Mouse (Mus musculus): ENCODE results near the gene D8Ertd738e. TPM values are rescaled to one million over a fixed set of nuclear protein-coding genes. Genes with fewer than 3 reads are reported as not detected.

Gene D8Ertd738e
- polyA plus RNA-seq, 1 experiment from 2014 or later: 266 TPM

DNA sequence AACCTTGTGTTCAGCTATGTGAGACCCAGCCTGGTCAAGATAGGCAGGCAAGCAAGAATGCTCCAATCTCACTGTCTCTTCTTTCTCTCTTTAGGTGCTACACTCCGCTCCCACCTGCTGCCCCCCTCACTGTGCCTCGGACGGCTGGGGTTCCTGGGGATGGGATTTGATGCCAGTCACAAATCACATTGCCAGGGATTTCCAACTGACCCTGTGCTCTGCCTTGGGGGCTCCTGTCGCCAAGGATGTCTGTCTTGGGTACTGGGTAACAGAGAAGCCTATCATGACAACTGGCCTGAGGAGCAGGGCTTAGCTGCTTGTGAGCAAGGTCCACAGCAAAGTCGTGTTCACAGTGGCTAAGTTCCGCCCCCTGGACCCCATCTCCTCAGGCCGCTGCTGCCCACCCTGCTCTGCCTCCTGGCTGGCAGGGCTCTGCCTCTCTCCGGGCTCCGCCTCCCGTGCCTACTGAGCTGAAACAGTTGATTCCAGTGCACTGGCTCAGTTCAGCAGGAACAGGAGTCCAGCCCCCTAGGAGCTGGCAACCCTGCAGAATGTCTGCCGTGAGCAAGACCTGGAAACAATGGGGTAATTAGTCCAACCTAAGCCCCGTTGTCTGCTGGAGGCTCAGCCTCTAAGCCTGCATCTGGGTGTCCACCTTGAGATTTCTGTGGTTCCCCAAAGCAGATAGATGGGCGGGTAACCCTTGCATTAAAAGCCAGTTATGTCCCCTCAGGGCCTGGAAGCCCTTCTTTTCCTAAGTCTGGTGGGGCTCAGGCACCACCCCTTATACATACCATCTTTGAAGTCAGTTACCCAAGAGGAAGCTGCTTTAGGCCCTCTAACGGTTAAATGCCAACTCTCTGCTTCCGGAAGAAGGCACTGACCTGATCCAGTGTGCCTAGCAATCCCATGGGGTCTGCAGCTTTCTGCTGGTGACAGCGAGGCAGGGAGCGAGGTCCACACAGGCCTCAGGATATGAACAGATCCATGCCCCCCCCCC is 40.8 kb downstream of the D8Ertd738e start:
- no peak overlapping the region for H3K4me3 ChIP-seq
- WGBS: 50% methylated on average over 17 of the region's 17 CpGs
- peaks cover 31% of the 10 kb centered on the region for H3K4me1 ChIP-seq
- no peaks in the 10 kb centered on the region for H3K27me3 ChIP-seq
- peak; percentile 15; the same call in 1 of the 2 replicates for ATAC-seq (ENCODE audit: low FRiP score)
- peak overlapping the region; percentile 55 for H3K27ac ChIP-seq
- peaks cover 32% of the 10 kb centered on the region for H3K36me3 ChIP-seq
- H3K9me3 ChIP-seq (replicated peaks): no peaks in the 10 kb centered on the region
- H3K4me2 ChIP-seq (replicated peaks): no peak overlapping the region
- no peak overlapping the region; the same call in 1 of the 2 replicates for H3K9ac ChIP-seq

DNA sequence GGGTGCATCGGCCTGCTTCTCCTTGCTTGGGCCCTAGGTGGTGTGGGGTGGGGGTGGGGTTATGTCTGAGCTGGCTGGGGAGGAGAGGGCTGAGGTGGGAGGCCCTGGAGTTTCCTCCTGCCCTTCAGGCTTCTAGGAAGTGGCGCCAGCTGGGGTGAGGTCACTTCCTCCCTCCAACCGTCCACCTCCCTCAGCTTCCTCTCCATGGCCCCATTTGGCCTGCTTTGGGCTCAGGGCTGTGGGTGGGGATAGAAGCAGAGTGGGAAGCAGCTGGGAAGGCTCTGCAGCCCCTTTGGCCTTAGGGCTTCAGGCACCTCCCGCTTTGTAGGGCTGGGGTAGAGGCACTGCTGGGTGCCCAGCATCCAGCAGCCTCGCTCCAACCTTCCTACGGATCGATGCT is 41.7 kb downstream of the D8Ertd738e start:
- Histone ChIP-seq H3K27ac (peak overlapping the region; percentile 55), H3K27me3 (no peaks in the 10 kb centered on the region), H3K4me1 (peaks cover 39% of the 10 kb centered on the region), H3K9me3 (replicated peaks) (no peaks in the 10 kb centered on the region), H3K4me2 (replicated peaks) (no peak overlapping the region), H3K36me3 (peaks cover 23% of the 10 kb centered on the region), H3K9ac (no peak overlapping the region), H3K4me3 (no peak overlapping the region)
- ATAC-seq (ENCODE audit: low FRiP score): no peak
- WGBS: 65% methylated on average over 7 of the region's 7 CpGs

- Histone ChIP-seq H3K4me2 (replicated peaks) (no peak overlapping the region), H3K9ac (no peak overlapping the region), H3K4me3 (no peak overlapping the region), H3K36me3 (peaks cover 12% of the 10 kb centered on the region), H3K27ac (no peak overlapping the region), H3K27me3 (peaks cover 10% of the 10 kb centered on the region), H3K9me3 (replicated peaks) (no peaks in the 10 kb centered on the region), H3K4me1 (peaks cover 46% of the 10 kb centered on the region)
- WGBS: 81% methylated on average over 3 of the region's 3 CpGs
- ATAC-seq (ENCODE audit: low FRiP score): no peak
These were observed 42.9 kb downstream of the D8Ertd738e start for GRCm38 (mm10) chr8:84206666-84207065.

GRCm38 (mm10) chr8:84205073-84205472 is 44.4 kb downstream of the D8Ertd738e start:
- no peak for ATAC-seq (ENCODE audit: low FRiP score)
- no peak overlapping the region for H3K4me2 ChIP-seq (replicated peaks)

GRCm38 (mm10) chr8:84203975-84204772 is 45.3 kb downstream of the D8Ertd738e start:
- 60% methylated on average over 13 of the region's 13 CpGs for WGBS
- peak overlapping the region; percentile 34 for H3K4me3 ChIP-seq
- peaks cover 24% of the 10 kb centered on the region for H3K27me3 ChIP-seq
- H3K4me1 ChIP-seq: peaks cover 62% of the 10 kb centered on the region
- H3K9ac ChIP-seq: peak overlapping the region; percentile 60
- peak overlapping the region; percentile 63 for H3K4me2 ChIP-seq (replicated peaks)
- H3K36me3 ChIP-seq: peaks cover 4% of the 10 kb centered on the region; the same call in 1 of the 2 replicates
- H3K9me3 ChIP-seq (replicated peaks): no peaks in the 10 kb centered on the region
- no peak for ATAC-seq (ENCODE audit: low FRiP score)
- H3K27ac ChIP-seq: peak overlapping the region; percentile 78

More at GRCm38 (mm10) chr8:84205073-84205472, 44.4 kb downstream of the D8Ertd738e start:
- Histone ChIP-seq H3K4me1 (peaks cover 56% of the 10 kb centered on the region), H3K27ac (no peak overlapping the region), H3K27me3 (peaks cover 21% of the 10 kb centered on the region), H3K36me3 (peaks cover 4% of the 10 kb centered on the region; the same call in 1 of the 2 replicates), H3K9me3 (replicated peaks) (no peaks in the 10 kb centered on the region), H3K4me3 (no peak overlapping the region), H3K9ac (no peak overlapping the region)
- WGBS: 87% methylated on average over 5 of the region's 5 CpGs

DNA sequence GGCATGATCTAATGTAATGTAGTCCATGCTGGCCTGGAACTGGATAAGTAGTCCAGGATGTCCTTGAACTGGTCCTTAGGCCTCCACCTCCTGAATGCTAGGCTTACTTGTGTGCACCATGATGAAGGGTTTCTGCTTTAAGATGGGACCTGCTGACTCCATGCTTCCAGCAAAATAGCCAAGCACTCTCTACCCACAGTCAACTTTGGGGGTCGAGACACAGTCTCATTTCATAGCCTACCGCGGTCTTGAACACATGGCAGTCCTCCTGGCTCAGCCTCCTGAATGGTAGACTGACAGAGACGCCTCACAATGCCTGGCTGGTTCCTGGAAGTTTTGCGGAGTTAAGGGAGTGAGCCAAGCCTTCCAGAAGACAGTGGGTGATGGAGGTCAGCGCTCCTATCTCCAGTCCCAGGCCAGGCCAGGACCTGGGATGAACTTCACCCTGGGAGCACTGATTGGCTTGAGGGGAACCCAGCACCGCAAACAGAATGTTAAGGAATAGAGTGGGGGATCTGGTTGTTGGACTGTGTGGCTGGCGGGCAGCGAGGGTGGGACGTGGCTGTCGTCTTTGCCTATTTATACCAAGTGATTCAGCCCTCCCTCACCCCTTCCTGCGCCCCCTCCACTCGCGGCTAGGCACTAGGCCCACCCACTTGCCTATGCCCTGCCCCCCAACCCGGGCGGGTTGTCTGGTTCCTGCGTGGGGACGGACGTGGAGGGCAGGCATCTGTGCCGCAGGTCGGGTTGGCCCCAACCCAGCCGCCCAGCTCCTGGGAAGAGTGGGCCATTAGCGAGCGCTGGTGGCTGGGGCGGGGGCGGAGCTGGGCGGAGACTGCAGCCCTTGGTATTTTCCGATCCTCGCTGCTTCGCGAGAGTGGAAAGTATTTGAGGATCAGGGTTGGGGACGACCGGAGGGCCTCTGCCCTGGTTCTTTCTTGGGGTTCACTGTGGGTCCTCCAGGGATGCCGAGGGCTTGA is 46.3 kb downstream of the D8Ertd738e start:
- Histone ChIP-seq H3K9me3 (replicated peaks) (no peaks in the 10 kb centered on the region), H3K27ac (peak overlapping the region; percentile 78), H3K36me3 (no peaks in the 10 kb centered on the region), H3K27me3 (peaks cover 24% of the 10 kb centered on the region), H3K4me2 (replicated peaks) (peak overlapping the region; percentile 63), H3K4me3 (peak overlapping the region; percentile 34), H3K4me1 (peaks cover 62% of the 10 kb centered on the region), H3K9ac (peak overlapping the region; percentile 60)
- WGBS: 12% methylated on average over 34 of the region's 34 CpGs
- ATAC-seq (ENCODE audit: low FRiP score): peak; percentile 49

DNA sequence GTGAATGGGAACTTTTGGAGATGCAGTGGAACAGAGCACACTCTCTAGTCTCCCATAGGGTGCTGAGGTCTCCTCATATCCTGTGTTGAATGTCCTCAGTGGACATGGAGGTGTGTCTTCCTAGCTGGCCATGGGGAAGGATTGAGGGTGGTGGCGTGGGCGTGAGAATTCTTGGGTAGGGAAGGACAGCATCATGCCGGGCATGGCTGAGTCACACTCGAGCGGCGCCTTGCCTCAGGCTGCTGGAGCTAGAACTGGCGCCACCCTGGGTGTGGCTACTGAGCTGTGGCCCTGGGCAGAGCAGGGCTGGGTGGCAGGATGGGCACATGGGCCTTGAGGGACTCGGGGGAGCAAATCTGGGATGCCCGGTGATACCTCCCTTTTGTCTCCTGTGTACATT is 47.1 kb downstream of the D8Ertd738e start:
- Histone ChIP-seq H3K9me3 (replicated peaks) (no peaks in the 10 kb centered on the region), H3K9ac (no peak overlapping the region), H3K4me2 (replicated peaks) (peak overlapping the region; percentile 71), H3K27me3 (peaks cover 24% of the 10 kb centered on the region), H3K27ac (no peak overlapping the region), H3K4me1 (peaks cover 61% of the 10 kb centered on the region), H3K36me3 (no peaks in the 10 kb centered on the region), H3K4me3 (no peak overlapping the region)
- WGBS: 87% methylated on average over 9 of the region's 9 CpGs
- ATAC-seq (ENCODE audit: low FRiP score): no peak

DNA sequence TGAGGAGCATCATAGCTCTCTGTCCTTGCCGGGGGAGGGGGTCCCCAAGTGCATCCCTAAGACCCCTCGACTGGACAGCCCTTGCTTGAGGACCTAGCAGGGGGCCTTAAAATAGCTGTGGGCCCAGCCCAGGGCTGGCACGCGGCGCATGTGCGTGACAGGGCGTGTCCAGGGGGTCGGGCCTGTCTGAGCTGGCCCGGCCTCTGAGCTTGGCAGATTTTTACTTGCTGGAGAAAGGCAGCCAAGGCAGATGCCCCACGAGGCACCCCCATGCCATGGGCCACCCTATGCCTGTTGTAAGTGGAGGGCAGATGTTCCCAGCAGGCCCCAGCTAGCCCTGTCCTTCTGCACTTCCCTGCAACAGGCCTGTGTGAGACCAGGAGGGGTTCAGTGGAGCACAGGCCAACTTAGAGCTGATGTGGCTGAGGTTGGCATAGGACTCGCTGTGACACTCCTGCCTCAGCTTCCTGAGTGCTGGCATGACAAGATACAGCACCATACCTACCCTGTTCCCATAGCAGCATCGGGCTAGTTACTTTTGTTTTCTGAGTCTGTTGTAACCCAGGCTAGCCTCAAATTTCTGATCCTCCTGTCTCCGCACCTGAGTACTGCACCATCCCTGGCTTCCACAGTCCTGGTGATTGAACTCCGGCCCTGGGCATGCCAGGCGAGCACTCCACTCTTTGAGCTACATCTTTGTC is 47.8 kb downstream of the D8Ertd738e start:
- peaks cover 61% of the 10 kb centered on the region for H3K4me1 ChIP-seq

DNA sequence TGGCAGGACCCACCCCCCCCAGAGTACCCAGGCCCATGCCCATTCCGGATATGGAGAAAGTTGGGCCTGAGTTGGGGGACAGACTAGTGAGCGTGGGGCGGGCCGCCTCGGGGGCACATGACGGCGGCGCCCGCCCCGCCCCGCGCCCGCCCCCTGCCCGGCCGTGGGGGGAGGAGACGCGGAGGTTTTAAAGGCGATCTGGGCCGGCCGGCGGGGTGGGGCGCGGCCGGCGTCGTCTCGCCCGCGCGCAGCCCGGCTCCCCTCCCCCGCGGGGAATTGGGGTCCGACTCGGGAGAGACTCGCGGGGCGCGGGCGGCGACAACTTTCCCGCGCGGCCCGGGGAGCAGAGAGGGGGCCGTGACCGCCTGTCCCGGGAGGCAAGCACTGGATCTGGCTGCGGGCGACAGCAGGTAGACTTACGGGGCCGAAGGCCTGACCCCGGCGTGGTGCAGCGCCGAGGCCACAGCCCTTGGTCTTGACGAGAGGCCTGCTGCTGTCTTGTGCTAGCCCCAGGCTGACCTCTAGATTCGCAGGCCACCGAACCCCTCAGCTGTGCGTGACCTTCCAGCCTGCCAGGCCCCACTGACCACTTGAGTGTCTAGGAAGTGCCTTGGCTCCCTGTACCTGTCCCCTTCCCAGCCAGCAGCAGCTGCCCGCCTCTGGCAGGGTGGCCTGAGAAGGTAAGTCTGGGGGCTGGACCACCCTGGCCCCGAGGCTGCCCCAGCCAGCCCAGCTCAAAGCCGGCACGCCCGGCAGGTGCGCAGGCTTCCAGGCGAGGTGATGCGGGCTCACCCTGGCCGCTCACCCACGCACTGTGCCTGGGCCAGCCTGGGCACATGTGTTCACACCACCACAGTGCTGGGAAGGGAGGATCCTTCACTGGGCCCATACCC is 48.6 kb downstream of the D8Ertd738e start:
- H3K4me1 ChIP-seq: peaks cover 61% of the 10 kb centered on the region
- H3K27ac ChIP-seq: peak overlapping the region; percentile 70
- H3K4me3 ChIP-seq: peak overlapping the region; percentile 44
- WGBS: 9% methylated on average over 51 of the region's 70 CpGs
- H3K36me3 ChIP-seq: no peaks in the 10 kb centered on the region
- H3K4me2 ChIP-seq (replicated peaks): peak overlapping the region; percentile 71
- H3K9ac ChIP-seq: peak overlapping the region; percentile 53
- H3K27me3 ChIP-seq: peaks cover 24% of the 10 kb centered on the region
- ATAC-seq (ENCODE audit: low FRiP score): no peak
- H3K9me3 ChIP-seq (replicated peaks): no peaks in the 10 kb centered on the region

More for the DNA sequence above, 47.8 kb downstream of the D8Ertd738e start:
- ATAC-seq (ENCODE audit: low FRiP score): no peak
- Histone ChIP-seq H3K36me3 (no peaks in the 10 kb centered on the region), H3K27ac (peak overlapping the region; percentile 24; the same call in 1 of the 2 replicates), H3K9ac (peak overlapping the region; percentile 53), H3K9me3 (replicated peaks) (no peaks in the 10 kb centered on the region), H3K27me3 (peaks cover 24% of the 10 kb centered on the region), H3K4me3 (peak overlapping the region; percentile 44), H3K4me2 (replicated peaks) (peak overlapping the region; percentile 71)
- 65% methylated on average over 15 of the region's 15 CpGs for WGBS

GRCm38 (mm10) chr8:84200126-84200555 is 49.4 kb downstream of the D8Ertd738e start:
- WGBS: 21% methylated on average over 8 of the region's 8 CpGs
- Histone ChIP-seq H3K9ac (peak overlapping the region; percentile 53; the same call in 1 of the 2 replicates), H3K36me3 (no peaks in the 10 kb centered on the region), H3K9me3 (replicated peaks) (no peaks in the 10 kb centered on the region), H3K4me1 (peaks cover 61% of the 10 kb centered on the region), H3K4me3 (peak overlapping the region; percentile 44), H3K27me3 (peaks cover 24% of the 10 kb centered on the region), H3K27ac (peak overlapping the region; percentile 70), H3K4me2 (replicated peaks) (peak overlapping the region; percentile 71)
- no peak for ATAC-seq (ENCODE audit: low FRiP score)
